Mouse (Mus musculus) activated CD4-positive, CD25-positive, alpha-beta regulatory T cell, adult 4 months (primary cell): ENCODE data around the gene Krtap5-2. TPM values are rescaled to one million over a fixed set of nuclear protein-coding genes. Genes with fewer than 3 reads are reported as not detected.
"Not testable (repeated sequence)": the region's sequence is repeated elsewhere in the genome, so short reads cannot be mapped to it uniquely, and the experiment has no call there.

Source experiments
- ATAC-seq: one replicate; pipeline ENCODE4 v1.8.0; 2017
- polyA plus RNA-seq, 2 experiments: library from polyadenylated mRNA; unstranded; fragments of 100-300 nt; shearing (Covaris generic); gene quantifications; one replicate each; pipeline ENCODE4 v1.2.1; 2017

The Krtap5-2 gene
- polyA plus RNA-seq, 2 experiments from 2014 or later = not detected

DNA sequence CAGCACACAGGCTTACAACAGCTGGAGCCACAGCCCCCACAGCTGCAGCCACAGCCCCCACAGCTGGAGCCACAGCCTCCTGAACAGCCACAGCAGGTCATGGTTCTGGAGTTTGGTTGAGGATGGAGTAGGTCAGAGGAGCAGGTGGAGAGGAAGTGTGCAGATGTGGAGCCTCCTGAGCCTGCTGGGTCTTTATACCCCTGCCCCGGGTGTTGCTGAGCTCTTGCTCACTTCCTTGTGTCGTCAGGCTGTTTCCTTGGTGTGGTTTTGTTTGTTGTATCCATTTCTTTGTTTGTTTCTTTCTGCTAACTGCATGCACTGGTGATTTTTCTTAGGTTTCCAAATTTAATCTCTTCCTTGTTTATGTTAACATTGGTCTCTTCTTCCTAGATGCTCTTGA, 39.9 kb downstream of the Krtap5-2 start, which contains the start of gene Gm39115:
Gene Gm39115 (minus strand): TSS at position 101 of the 400 bp plus-strand sequence.
- not testable (repeated sequence) for ATAC-seq

DNA sequence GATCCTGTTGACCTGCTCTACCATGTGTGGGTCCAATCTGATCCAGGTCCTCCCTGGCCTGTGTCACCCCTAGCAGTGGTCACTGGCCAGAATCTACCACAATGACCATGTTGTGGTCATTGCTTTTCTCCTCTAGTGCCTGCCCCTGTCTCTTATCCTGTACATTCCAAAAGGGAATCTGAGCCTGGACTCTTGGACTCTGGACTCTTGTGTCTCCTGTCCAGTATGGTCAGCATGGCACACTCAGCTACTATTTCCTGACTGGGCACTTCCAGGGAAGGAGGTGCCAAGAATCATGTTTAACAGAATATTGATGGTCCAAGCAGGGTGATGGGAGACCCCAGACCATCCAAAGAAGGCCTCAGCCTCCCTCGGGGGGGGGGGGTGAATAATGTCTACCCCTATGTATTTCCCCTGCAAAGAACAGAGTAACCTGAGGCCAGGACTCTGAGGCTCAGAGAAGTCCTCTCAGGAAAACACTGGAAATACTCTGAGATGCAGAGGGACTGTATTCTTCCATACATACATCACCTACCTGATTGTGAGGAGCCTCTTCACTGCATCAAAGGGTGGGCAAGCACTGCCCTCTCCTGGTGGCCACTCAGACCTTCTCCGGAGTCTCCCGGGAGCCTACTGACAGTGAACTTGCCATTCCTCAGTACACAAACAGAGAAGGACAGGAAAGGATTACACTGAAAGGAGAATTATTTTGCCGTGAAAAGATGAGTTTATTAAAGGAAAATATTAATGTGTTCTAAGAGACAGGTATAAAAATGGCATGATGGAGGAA, 41.4 kb downstream of the Krtap5-2 start:
- ATAC-seq = no peak

GRCm38 (mm10) chr7:142128843-142129242, 47.0 kb downstream of the Krtap5-2 start:
- no peak for ATAC-seq

Other genes starting within 250 kb of the Krtap5-2 start
- under 1 TPM; 0.21 to 0.45 TPM for gene Brsk2, start 226.3 kb downstream of the Krtap5-2 start, polyA plus RNA-seq
- 10 to 100 TPM; 55.7 to 62.4 TPM for gene Mob2, start 114.9 kb downstream of the Krtap5-2 start, polyA plus RNA-seq
- gene Dusp8, start 80.2 kb downstream of the Krtap5-2 start, polyA plus RNA-seq = under 1 TPM; 0.09 to 0.16 TPM
- not detected for gene Gm45618, start 55.3 kb downstream of the Krtap5-2 start, polyA plus RNA-seq
- gene Gm39115, start 40.0 kb downstream of the Krtap5-2 start, polyA plus RNA-seq = not detected
- not detected for gene Gm45337, start 31.4 kb downstream of the Krtap5-2 start, polyA plus RNA-seq
- gene Gm29735, start 18.9 kb downstream of the Krtap5-2 start, polyA plus RNA-seq = not detected
- gene Gm4553, start 10.3 kb downstream of the Krtap5-2 start, polyA plus RNA-seq = not detected
- gene Gm10153, start 14.4 kb upstream of the Krtap5-2 start, polyA plus RNA-seq = not detected
- gene Krtap5-3, start 25.4 kb upstream of the Krtap5-2 start, polyA plus RNA-seq = not detected
- gene Gm7579, start 35.9 kb upstream of the Krtap5-2 start, polyA plus RNA-seq = not detected
- gene Krtap5-5, start 54.0 kb upstream of the Krtap5-2 start, polyA plus RNA-seq = not detected
- not detected for gene Gm40460, start 65.1 kb upstream of the Krtap5-2 start, polyA plus RNA-seq
- gene Gm2431, start 82.3 kb upstream of the Krtap5-2 start, polyA plus RNA-seq = not detected
- gene Gm4559, start 98.4 kb upstream of the Krtap5-2 start, polyA plus RNA-seq = not detected
- not detected for gene Krtap5-1, start 121.1 kb upstream of the Krtap5-2 start, polyA plus RNA-seq
- not detected for gene Krtap5-4, start 127.5 kb upstream of the Krtap5-2 start, polyA plus RNA-seq
- 1 to 10 TPM; 1.9 to 2.5 TPM for gene Ifitm10, start 197.7 kb upstream of the Krtap5-2 start, polyA plus RNA-seq
- not detected for gene Gm49369, start 206.7 kb upstream of the Krtap5-2 start, polyA plus RNA-seq
- 100 to 1,000 TPM; 287 to 288 TPM for gene Ctsd, start 212.0 kb upstream of the Krtap5-2 start, polyA plus RNA-seq